Mouse (Mus musculus) cerebellum, adult 11 months (tissue): ENCODE measurements at regions not wholly inside any gene's neighbourhood (a gene's known extent, or its start where the extent isn't known, plus 50 kb on each side); places are given as distances from the start of the nearest gene placed in this dataset.

Source experiments
- DNase-seq: peaks from one replicate; pipeline ENCODE4 v3.0.0; 2022

DNA sequence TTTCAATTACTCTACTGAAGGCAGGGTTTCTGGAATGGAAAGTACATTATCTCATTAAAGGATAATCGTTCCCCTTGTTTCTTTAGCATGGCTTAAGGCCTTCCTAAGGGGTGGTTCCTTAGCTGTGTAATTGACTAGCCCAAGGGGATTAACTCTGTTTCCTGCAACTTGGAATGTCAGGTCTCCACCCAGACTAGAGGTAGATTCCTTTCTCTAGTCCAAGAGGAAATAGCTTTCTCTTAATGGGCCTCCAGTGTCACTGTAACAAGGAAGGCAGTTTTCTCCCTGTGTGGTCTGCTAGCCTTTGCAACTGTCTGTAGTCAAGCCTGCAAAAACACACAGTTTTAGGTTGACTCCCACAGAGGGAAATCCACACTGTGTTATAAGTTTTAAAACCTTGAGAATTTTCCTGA, 64.0 kb upstream of the Adgra3 start:
- no peak for DNase-seq

GRCm38 (mm10) chr5:50119860-50120259, 61.1 kb upstream of the Adgra3 start:
- DNase-seq = no peak
